Mouse (Mus musculus): ENCODE measurements around the gene Nr1h5. TPM values are rescaled to one million over a fixed set of nuclear protein-coding genes. Genes with fewer than 3 reads are reported as not detected.

Nr1h5 gene
- polyA plus RNA-seq, 1 experiment from 2014 or later = not detected

DNA sequence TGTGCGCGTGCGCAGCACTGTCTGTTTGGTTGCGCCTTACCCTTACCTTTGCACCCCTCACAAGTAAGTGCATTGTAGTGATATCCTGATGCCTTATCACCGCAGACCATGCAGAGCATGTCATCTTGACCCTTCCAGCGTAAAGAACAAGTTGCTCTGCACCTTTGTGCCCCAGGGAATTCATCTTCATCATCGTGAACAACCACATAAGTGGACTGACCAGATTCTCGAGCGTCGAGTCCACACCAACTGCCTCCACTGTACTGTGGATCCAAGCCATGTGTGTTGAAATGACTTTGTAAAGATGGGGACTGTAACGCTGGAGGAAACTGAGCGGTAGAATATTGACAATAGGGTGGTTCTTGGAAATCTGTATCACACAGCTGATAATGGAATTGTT lies 9.5 kb downstream of the Nr1h5 start:
- H3K4me3 ChIP-seq (ENCODE audit: inconsistent target) = no peak overlapping the region
- H3K27ac ChIP-seq = no peak overlapping the region
- H3K79me2 ChIP-seq (ENCODE audit: inconsistent target) = no peaks in the 10 kb centered on the region
- WGBS (ENCODE audit: missing documents) = 93% methylated on average over 12 of the region's 12 CpGs
- no peaks in the 10 kb centered on the region for H3K36me3 ChIP-seq (ENCODE audit: inconsistent target)

DNA sequence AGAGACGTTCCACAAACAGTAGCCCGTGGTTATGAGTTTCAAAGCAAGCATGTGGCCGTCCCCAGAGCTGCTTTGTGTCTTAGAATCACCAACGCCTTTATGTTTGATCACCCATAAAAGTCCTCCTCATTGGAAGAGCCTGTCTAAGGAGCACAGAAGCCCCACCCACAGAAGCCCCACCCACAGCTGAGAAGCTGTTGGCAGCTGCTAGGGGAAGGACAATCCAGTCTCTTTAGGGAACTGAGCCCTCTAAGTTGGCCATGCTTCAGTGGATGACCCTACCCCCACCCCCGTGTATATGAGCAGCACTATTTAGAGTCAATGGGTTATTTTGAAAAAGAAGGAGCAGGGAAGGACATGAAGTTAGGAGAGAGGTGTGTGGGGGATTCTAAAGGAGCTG lies 17.1 kb downstream of the Nr1h5 start:
- Histone ChIP-seq H3K36me3 (ENCODE audit: inconsistent target) (no peaks in the 10 kb centered on the region), H3K27ac (no peak overlapping the region), H3K79me2 (ENCODE audit: inconsistent target) (no peaks in the 10 kb centered on the region), H3K4me3 (ENCODE audit: inconsistent target) (no peak overlapping the region)
- WGBS (ENCODE audit: missing documents) = 71% methylated on average over 5 of the region's 5 CpGs

GRCm38 (mm10) chr3:102946312-102946711 lies 17.6 kb downstream of the Nr1h5 start:
- no peak overlapping the region for H3K27ac ChIP-seq
- H3K4me3 ChIP-seq (ENCODE audit: inconsistent target) = no peak overlapping the region
- WGBS (ENCODE audit: missing documents) = 95% methylated on average over 3 of the region's 3 CpGs

DNA sequence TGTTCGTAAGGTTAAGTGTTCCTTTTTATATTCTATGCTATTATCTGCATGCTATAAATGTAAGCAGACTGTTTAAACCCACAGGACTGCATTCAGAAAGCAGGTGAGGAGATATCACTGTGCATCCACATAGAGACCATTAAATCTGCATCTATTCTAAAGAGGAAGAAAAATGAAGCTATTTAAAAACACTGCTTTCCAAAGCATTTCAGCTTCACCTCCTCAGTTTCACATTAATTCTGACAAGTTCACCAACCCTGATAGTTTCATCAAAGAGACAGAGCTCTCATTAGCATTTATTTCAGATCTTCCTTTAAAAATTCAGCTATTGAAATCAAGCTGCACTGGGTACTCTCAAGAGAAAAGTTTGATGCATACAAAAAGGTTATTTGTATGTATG lies 25.8 kb downstream of the Nr1h5 start:
- Histone ChIP-seq H3K27ac (no peak overlapping the region), H3K36me3 (ENCODE audit: inconsistent target) (no peaks in the 10 kb centered on the region), H3K4me3 (ENCODE audit: inconsistent target) (no peak overlapping the region), H3K79me2 (ENCODE audit: inconsistent target) (no peaks in the 10 kb centered on the region)
- WGBS (ENCODE audit: missing documents) = 100% methylated on average over 1 of the region's 1 CpGs

More at GRCm38 (mm10) chr3:102946312-102946711, 17.6 kb downstream of the Nr1h5 start:
- Histone ChIP-seq H3K79me2 (ENCODE audit: inconsistent target) (no peaks in the 10 kb centered on the region), H3K36me3 (ENCODE audit: inconsistent target) (no peaks in the 10 kb centered on the region)

DNA sequence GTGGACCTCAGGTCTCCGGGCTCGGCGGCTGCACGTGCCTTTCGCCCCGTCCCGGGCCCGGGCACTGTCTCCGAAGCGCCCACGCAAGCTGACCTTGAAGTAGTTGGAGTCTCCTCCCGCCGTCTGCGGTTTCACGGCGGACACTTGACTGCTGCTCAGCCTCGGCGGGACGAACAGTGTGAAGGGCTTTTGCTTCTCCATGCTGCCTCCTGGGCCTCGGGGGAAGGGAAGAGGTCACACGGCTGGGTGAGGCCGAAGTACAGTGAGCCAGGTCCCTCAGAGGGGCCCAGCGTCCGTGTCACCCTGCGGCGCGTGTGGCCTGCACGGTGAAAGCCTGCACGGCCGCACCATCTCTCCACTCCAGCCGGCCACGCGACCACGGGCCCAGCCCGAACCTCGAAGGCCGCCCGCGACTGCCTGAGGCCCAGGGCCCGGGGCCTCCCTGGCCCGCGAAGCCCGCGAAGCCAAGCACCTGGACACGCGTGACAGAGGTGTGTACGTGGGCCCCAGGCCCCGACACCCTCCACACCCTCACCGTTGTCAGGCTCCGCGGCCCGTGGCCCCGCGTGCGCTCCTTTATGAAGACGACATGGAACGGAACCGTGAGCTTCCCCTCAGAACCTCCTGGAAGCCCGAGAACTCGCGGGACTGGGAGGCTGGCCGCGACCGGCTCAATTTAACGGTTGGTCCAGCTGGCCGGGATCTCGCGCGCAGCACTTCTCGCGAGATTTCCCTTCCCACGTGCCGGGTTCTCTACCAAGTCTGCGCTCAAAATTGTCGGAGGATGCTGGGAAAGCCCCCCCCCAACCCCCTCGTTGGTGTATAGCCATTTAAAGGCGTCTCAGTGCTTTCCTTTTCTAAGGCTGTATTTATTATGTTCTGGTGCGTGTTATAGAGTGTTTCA lies 28.2 kb downstream of the Nr1h5 start, which contains the start of gene Sycp1:
Sycp1 (minus strand) TSS at position 650 of the 904 bp plus-strand sequence.
- H3K79me2 ChIP-seq (ENCODE audit: inconsistent target) = no peaks in the 10 kb centered on the region
- no peak within 1 kb of the TSS for H3K27ac ChIP-seq
- WGBS (ENCODE audit: missing documents) = 95% methylated on average over 70 of the region's 78 CpGs

GRCm38 (mm10) chr3:102899136-102899535 lies 64.8 kb downstream of the Nr1h5 start:
- 93% methylated on average over 1 of the region's 1 CpGs for WGBS (ENCODE audit: missing documents)
- Histone ChIP-seq H3K79me2 (ENCODE audit: inconsistent target) (no peaks in the 10 kb centered on the region), H3K4me3 (ENCODE audit: inconsistent target) (no peak overlapping the region), H3K27ac (no peak overlapping the region), H3K36me3 (ENCODE audit: inconsistent target) (no peaks in the 10 kb centered on the region)

More for the DNA sequence above, 28.2 kb downstream of the Nr1h5 start, which contains the start of gene Sycp1:
- Histone ChIP-seq H3K4me3 (ENCODE audit: inconsistent target) (no peak within 1 kb of the TSS), H3K36me3 (ENCODE audit: inconsistent target) (no peaks in the 10 kb centered on the region)

Other genes with a start within 250 kb of the Nr1h5 start
- 0.06 to 0.13 TPM (median 0.06 TPM) in 3 replicates for gene Tspan2, start 229.6 kb downstream of the Nr1h5 start, polyA plus RNA-seq (2018)
- gene Tshb, start 181.4 kb downstream of the Nr1h5 start, polyA plus RNA-seq (2018) = not detected in 3 replicates
- not detected in 3 replicates for gene Sycp1, start 28.0 kb downstream of the Nr1h5 start, polyA plus RNA-seq (2018)
- gene Sike1, start 31.6 kb upstream of the Nr1h5 start, polyA plus RNA-seq (2018) = 20.0 to 29.2 TPM (median 23.8 TPM) in 3 replicates
- 199 to 281 TPM (median 244 TPM) in 3 replicates for gene Csde1, start 56.3 kb upstream of the Nr1h5 start, polyA plus RNA-seq (2018)
- 74.5 to 96.9 TPM (median 89.3 TPM) in 3 replicates for gene Nras, start 94.2 kb upstream of the Nr1h5 start, polyA plus RNA-seq (2018)
- not detected in 3 replicates for gene Ampd1, start 109.9 kb upstream of the Nr1h5 start, polyA plus RNA-seq (2018)
- 0.87 to 5.7 TPM (median 1.7 TPM) in 3 replicates for gene Dennd2c, start 138.5 kb upstream of the Nr1h5 start, polyA plus RNA-seq (2018)
- gene Bcas2, start 207.5 kb upstream of the Nr1h5 start, polyA plus RNA-seq (2018) = 53.1 to 78.6 TPM (median 54.7 TPM) in 3 replicates